Mouse (Mus musculus) limb, embryonic 14.5 days (tissue): Measurements from ENCODE around the gene Nt5dc1. TPM values are rescaled to one million over a fixed set of nuclear protein-coding genes. Genes with fewer than 3 reads are reported as not detected.

ENCODE experiments used
- ATAC-seq: fragments of 200-750 bp; cut with Nextera tagmentation; 2 replicates; pipeline ENCODE4 v1.8.0; 2017; ENCODE audit warnings: low read depth, moderate number of reproducible peaks, moderate TSS enrichment; ENCODE audit not compliant: low FRiP score
- DNase-seq: peaks from one replicate; pipeline ENCODE4 v3.0.0-alpha.2; 2015; ENCODE audit warnings: low spot score
- H3K27ac ChIP-seq: fragments of 300-500 bp; sonication (generic); replicated peaks from 2 replicates; pipeline ENCODE4 v1.5.1; 2014; ENCODE audit warnings: low read depth, mild to moderate bottlenecking, low read length, moderate library complexity, mixed read lengths
- H3K27me3 ChIP-seq: fragments of 300-500 bp; sonication (generic); 2 replicates; pipeline ENCODE4 v1.6.1; 2014; ENCODE audit warnings: low read length, mixed read lengths; ENCODE audit not compliant: control insufficient read depth, insufficient read depth
- H3K36me3 ChIP-seq: fragments of 300-500 bp; sonication (generic); 2 replicates; pipeline ENCODE4 v1.6.1; 2014; ENCODE audit warnings: mild to moderate bottlenecking, low read length, moderate library complexity, mixed read lengths; ENCODE audit not compliant: control insufficient read depth, insufficient read depth
- H3K4me1 ChIP-seq: fragments of 300-500 bp; sonication (generic); 2 replicates; pipeline ENCODE4 v1.6.1; 2014; ENCODE audit warnings: antibody characterized with exemption, low read length, mixed read lengths; ENCODE audit not compliant: control insufficient read depth, insufficient read depth
- H3K4me2 ChIP-seq: fragments of 300-500 bp; sonication (generic); replicated peaks from 2 replicates; pipeline ENCODE4 v1.6.1; 2014; ENCODE audit warnings: low read depth, mild to moderate bottlenecking, low read length, moderate library complexity; ENCODE audit not compliant: severe bottlenecking
- H3K4me3 ChIP-seq: fragments of 300-500 bp; sonication (generic); replicated peaks from 2 replicates; pipeline ENCODE4 v1.5.1; 2014; ENCODE audit warnings: low read length
- H3K9ac ChIP-seq: fragments of 300-500 bp; sonication (generic); 2 replicates; pipeline ENCODE4 v1.6.1; 2014; ENCODE audit warnings: mild to moderate bottlenecking, low read depth, low read length, moderate library complexity; ENCODE audit not compliant: severe bottlenecking
- H3K9me3 ChIP-seq: fragments of 300-500 bp; sonication (generic); 2 replicates; pipeline ENCODE4 v1.6.1; 2016; ENCODE audit warnings: low read length; ENCODE audit not compliant: control insufficient read depth
- POLR2A ChIP-seq: fragments of 200-500 bp; IDR thresholded peaks from 2 replicates; pipeline ENCODE4 v1.8.0; 2012; ENCODE audit warnings: inconsistent platforms, mild to moderate bottlenecking, moderate library complexity, borderline replicate concordance; ENCODE audit not compliant: insufficient read depth, insufficient read length; ENCODE audit errors: extremely low read depth
- WGBS: fragments of 180-500 bp; shearing (Covaris S2); extraction: QIAGEN DNeasy Blood & Tissue Kit; methylation state at CpG from one replicate; pipeline ENCODE4 v1.1.7; 2014; 5-methylcytosine and 5-hydroxymethylcytosine counted together
- polyA plus RNA-seq, 2 experiments: library from polyadenylated mRNA; depleted of rRNA in 1 of 2; stranded (reverse) in 1 of 2; unstranded in 1 of 2; fragments of >200 nt; fragmentation: Nextera tagmentation in 1 of 2; extraction: Ambion mirVana in 1 of 2; gene quantifications; 2 replicates each; pipeline versions ENCODE4 v1.2.1 to v1.2.3; 2012 to 2014

The Nt5dc1 gene
- polyA plus RNA-seq, 2 experiments: 6.0 to 11.1 TPM

DNA sequence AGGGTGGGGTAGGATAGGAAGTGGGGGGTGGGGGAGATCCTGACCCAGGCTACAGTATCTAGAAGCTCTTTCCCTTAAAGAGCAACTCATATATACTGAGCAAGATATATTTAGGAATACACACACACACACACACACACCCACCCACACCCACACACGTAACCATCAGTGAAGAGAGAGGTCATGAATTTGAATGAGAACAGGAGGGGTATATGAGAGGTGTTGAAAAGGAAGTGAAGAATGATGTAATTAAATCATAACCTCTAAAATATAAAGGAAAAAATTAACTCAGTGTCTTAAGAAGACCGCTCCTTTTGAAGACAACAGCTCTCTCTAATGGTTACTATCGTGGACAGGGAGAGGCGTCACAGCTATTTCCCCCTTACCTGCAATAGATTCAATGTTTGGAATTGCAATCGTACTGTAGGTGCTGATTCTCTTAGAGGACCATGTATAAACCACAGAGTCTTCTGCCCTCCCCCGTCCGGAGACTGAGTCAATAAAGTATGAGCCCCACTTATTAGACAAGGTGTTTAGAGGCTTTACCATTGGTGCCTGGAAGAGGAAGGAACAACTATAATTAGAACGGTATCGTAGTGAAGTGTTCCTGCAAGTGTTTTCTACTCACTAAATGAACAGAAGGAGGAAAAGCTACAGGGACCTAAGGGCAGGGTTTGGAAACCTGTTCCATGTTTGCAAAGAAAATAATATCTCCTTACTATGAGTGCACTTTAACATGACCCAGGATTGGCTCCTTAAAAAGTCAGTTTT lies 108.3 kb downstream of the Nt5dc1 start:
- no peak for TF ChIP-seq POLR2A
- Histone ChIP-seq H3K27ac (no peak overlapping the region), H3K9me3 (no peaks in the 10 kb centered on the region), H3K9ac (no peak overlapping the region), H3K4me1 (no peaks in the 10 kb centered on the region), H3K4me3 (no peak overlapping the region), H3K36me3 (peaks cover 2% of the 10 kb centered on the region; the same call in 1 of the 2 replicates), H3K4me2 (no peak overlapping the region), H3K27me3 (no peaks in the 10 kb centered on the region)
- DNase-seq (no peak), ATAC-seq (no peak)
- 71% methylated on average over 9 of the region's 9 CpGs for WGBS

DNA sequence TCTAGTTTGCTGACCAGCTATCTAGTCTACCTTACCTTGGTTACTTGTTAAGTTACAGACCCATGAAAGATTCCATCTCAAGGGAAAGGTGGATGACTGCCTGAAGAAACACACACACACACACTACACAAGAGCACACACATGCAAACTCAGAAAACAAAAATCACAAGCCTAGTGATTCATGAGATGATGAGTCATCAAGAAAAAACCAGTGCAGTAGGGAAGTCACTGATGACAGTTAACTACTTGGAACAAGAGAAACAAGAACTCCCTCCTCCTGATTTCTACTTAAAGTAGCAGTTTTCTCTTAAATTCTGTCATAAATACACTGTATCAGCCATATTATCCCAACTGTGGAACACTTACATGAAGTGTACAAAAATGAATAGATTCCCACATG lies 111.3 kb downstream of the Nt5dc1 start:
- ATAC-seq (no peak), DNase-seq (no peak)
- no peaks in the 10 kb centered on the region for H3K27me3 ChIP-seq
- no peak overlapping the region for H3K4me3 ChIP-seq
- H3K4me1 ChIP-seq: no peaks in the 10 kb centered on the region
- TF ChIP-seq POLR2A: no peak
- peaks cover 6% of the 10 kb centered on the region; the same call in 1 of the 2 replicates for H3K36me3 ChIP-seq
- no peak overlapping the region for H3K4me2 ChIP-seq
- no peak overlapping the region for H3K9ac ChIP-seq
- H3K9me3 ChIP-seq: no peaks in the 10 kb centered on the region
- H3K27ac ChIP-seq: no peak overlapping the region

DNA sequence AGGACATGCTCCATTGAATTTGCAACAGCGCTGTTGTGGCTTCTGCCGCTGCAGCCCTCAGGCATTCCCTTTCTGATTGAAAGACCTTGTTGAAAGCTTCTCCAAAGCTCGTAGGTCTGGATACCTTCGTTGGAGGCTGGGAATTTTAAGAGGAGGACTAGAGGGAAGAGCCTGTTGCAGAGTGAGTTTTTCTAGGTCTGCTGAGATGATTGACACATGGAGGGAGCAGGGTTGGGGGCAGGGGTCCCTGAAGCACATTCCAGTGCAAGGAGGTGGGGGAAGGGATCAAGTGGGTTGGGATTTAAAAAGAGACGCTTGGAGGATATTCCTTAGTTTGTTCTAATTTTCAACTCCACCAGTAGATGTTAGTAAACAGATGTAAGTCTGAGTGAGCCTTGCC lies 118.0 kb downstream of the Nt5dc1 start:
- no peak for TF ChIP-seq POLR2A
- no peak for ATAC-seq
- 29% methylated on average over 5 of the region's 5 CpGs for WGBS

DNA sequence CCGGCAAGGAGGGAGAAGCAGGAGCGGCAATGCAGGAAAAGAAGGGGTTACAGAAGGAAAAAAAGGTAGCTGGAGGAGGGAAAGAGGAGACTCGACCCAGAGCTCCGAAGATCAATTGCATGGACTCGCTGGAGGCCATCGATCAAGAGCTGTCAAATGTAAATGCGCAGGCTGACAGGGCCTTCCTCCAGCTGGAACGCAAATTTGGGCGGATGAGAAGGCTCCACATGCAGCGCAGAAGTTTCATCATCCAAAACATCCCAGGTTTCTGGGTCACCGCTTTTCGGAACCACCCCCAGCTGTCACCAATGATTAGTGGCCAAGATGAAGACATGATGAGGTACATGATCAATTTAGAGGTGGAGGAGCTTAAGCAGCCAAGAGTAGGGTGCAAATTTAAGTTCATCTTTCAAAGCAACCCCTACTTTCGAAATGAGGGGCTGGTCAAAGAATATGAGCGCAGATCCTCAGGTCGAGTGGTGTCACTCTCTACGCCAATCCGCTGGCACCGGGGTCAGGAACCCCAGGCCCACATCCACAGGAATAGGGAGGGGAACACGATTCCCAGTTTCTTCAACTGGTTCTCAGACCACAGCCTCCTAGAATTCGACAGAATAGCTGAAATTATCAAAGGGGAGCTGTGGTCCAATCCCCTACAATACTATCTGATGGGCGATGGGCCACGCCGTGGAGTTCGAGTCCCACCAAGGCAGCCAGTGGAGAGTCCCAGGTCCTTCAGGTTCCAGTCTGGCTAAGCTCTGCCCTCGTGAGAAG lies 120.2 kb downstream of the Nt5dc1 start:
- peak overlapping the region; percentile 87 for H3K27ac ChIP-seq
- H3K4me1 ChIP-seq: peaks cover 22% of the 10 kb centered on the region
- no peaks in the 10 kb centered on the region for H3K27me3 ChIP-seq
- no peak for TF ChIP-seq POLR2A
- no peak for DNase-seq
- no peaks in the 10 kb centered on the region for H3K9me3 ChIP-seq
- 0 out of 2 replicates have a peak, but pooled peaks cover 4% of the 10 kb centered on the region for H3K36me3 ChIP-seq
- H3K4me2 ChIP-seq: peak overlapping the region; percentile 84
- peak overlapping the region; percentile 73 for H3K9ac ChIP-seq
- peak overlapping the region; percentile 76 for H3K4me3 ChIP-seq
- no peak for ATAC-seq
- WGBS: 46% methylated on average over 25 of the region's 25 CpGs

More for the DNA sequence above, 118.0 kb downstream of the Nt5dc1 start:
- DNase-seq: no peak
- Histone ChIP-seq H3K4me3 (0 out of 2 replicates have a peak overlapping the region, but pooled peaks have one; percentile 1), H3K4me1 (peaks cover 22% of the 10 kb centered on the region), H3K9ac (0 out of 2 replicates have a peak overlapping the region, but pooled peaks have one; percentile 17), H3K27me3 (no peaks in the 10 kb centered on the region), H3K27ac (no peak overlapping the region), H3K9me3 (no peaks in the 10 kb centered on the region), H3K36me3 (0 out of 2 replicates have a peak, but pooled peaks cover 4% of the 10 kb centered on the region), H3K4me2 (peak overlapping the region; percentile 10)

DNA sequence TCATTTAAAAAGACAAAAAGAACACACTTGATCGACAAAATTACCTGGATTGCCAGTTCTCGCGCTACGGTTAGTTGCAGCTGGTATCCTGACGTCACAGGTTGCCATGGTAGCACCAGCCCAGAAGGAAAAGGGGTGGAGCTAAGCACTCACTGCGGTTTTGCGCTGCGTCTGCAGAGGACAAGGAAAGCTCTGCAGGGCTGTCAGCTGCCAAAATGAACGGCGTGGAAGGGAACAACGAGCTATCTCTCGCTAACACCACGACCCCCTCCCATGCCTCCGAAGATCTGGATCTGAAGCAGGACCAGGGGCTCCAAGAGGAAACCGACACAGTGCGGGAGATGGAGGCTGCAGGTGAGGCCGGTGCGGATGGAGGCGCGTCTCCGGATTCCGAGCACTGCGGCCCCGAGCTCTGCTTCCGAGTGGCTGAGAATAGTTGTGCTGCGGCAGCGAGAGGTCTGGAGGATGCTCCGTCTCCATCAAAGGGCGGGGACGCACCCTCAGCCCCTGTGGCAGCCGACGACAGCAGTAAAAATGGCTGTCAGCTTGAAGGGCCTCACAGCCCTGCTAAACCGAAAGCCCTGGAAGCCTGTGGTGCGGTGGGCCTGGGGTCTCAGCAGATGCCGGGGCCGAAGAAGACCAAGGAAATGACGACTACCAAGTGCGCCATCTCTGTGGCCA lies 120.9 kb downstream of the Nt5dc1 start, which contains the start of gene Tspyl4:
Tspyl4 (plus strand) TSS at position 144 of the 681 bp plus-strand sequence.
- Histone ChIP-seq H3K27ac (peak within 1 kb of the TSS; percentile 87), H3K4me1 (peaks cover 22% of the 10 kb centered on the region), H3K9ac (peak within 1 kb of the TSS; percentile 73), H3K27me3 (no peaks in the 10 kb centered on the region), H3K36me3 (0 out of 2 replicates have a peak, but pooled peaks cover 3% of the 10 kb centered on the region), H3K9me3 (no peaks in the 10 kb centered on the region), H3K4me2 (peak within 1 kb of the TSS; percentile 84), H3K4me3 (peak within 1 kb of the TSS; percentile 76)
- TF ChIP-seq POLR2A: peak; percentile 49; the same call in 1 of the 2 replicates
- ATAC-seq (peak; percentile 97), DNase-seq (peak; percentile 98)
- under 1% methylated on average over 38 of the region's 38 CpGs for WGBS
